Mouse (Mus musculus) neural tube, embryonic 15.5 days (tissue): Measurements from ENCODE around the gene Ttll6. TPM values are rescaled to one million over a fixed set of nuclear protein-coding genes. Genes with fewer than 3 reads are reported as not detected.

Experiments
- ATAC-seq: fragments of 200-750 bp; cut with Nextera tagmentation; 2 replicates; pipeline ENCODE4 v1.8.0; 2017; ENCODE audit warnings: mild to moderate bottlenecking, moderate TSS enrichment, moderate library complexity; ENCODE audit not compliant: low FRiP score
- H3K27ac ChIP-seq: fragments of 300-500 bp; sonication (generic); replicated peaks from 2 replicates; pipeline ENCODE4 v1.5.1; 2015; ENCODE audit warnings: mild to moderate bottlenecking, inconsistent platforms
- H3K27me3 ChIP-seq: fragments of 300-500 bp; sonication (generic); replicated peaks from 2 replicates; pipeline ENCODE4 v1.6.1; 2015; ENCODE audit warnings: inconsistent platforms
- H3K36me3 ChIP-seq: fragments of 300-500 bp; sonication (generic); 2 replicates; pipeline ENCODE4 v1.6.1; 2015; ENCODE audit warnings: inconsistent platforms
- H3K4me1 ChIP-seq: fragments of 300-500 bp; sonication (generic); 2 replicates; pipeline ENCODE4 v1.6.1; 2015; ENCODE audit warnings: inconsistent platforms
- H3K4me2 ChIP-seq: fragments of 300-500 bp; sonication (generic); 2 replicates; pipeline ENCODE4 v1.6.1; 2015; ENCODE audit warnings: inconsistent platforms, mild to moderate bottlenecking, moderate library complexity
- H3K4me3 ChIP-seq: fragments of 300-500 bp; sonication (generic); replicated peaks from 2 replicates; pipeline ENCODE4 v1.5.1; 2015; ENCODE audit warnings: mild to moderate bottlenecking, inconsistent platforms
- H3K9ac ChIP-seq: fragments of 300-500 bp; sonication (generic); replicated peaks from 2 replicates; pipeline ENCODE4 v1.6.1; 2015; ENCODE audit warnings: mild to moderate bottlenecking, inconsistent platforms
- H3K9me3 ChIP-seq: fragments of 300-500 bp; sonication (generic); replicated peaks from 2 replicates; pipeline ENCODE4 v1.6.1; 2016; ENCODE audit warnings: inconsistent platforms
- WGBS: fragments of 180-500 bp; shearing (Covaris S2); methylation state at CpG from one replicate; pipeline ENCODE4 v1.1.7; 2015; ENCODE audit warnings: mixed read lengths; 5-methylcytosine and 5-hydroxymethylcytosine counted together
- polyA plus RNA-seq: library from polyadenylated mRNA; unstranded; fragments of >200 nt; fragmentation: Nextera tagmentation; extraction: Ambion mirVana; gene quantifications from 2 replicates; pipeline ENCODE4 v1.2.1, GENCODE M21; 2015

The Ttll6 gene
- polyA plus RNA-seq, 1 experiment from 2014 or later: 0.23 TPM

GRCm38 (mm10) chr11:96181061-96181460, 47.5 kb downstream of the Ttll6 start:
- WGBS: 24% methylated on average over 4 of the region's 4 CpGs
- H3K9ac ChIP-seq: no peak overlapping the region
- H3K4me3 ChIP-seq: no peak overlapping the region
- H3K4me1 ChIP-seq: no peaks in the 10 kb centered on the region
- no peak for ATAC-seq
- H3K9me3 ChIP-seq: no peaks in the 10 kb centered on the region
- no peaks in the 10 kb centered on the region for H3K36me3 ChIP-seq
- H3K27me3 ChIP-seq: peaks cover 95% of the 10 kb centered on the region
- H3K27ac ChIP-seq: no peak overlapping the region
- no peak overlapping the region for H3K4me2 ChIP-seq

GRCm38 (mm10) chr11:96184233-96184632, 50.6 kb downstream of the Ttll6 start:
- no peaks in the 10 kb centered on the region for H3K4me1 ChIP-seq
- no peaks in the 10 kb centered on the region for H3K9me3 ChIP-seq
- H3K9ac ChIP-seq: no peak overlapping the region
- ATAC-seq: no peak
- no peaks in the 10 kb centered on the region for H3K36me3 ChIP-seq
- H3K4me3 ChIP-seq: no peak overlapping the region
- H3K4me2 ChIP-seq: no peak overlapping the region
- no peak overlapping the region for H3K27ac ChIP-seq
- peaks cover 98% of the 10 kb centered on the region for H3K27me3 ChIP-seq

- no peak overlapping the region for H3K4me2 ChIP-seq
- peaks cover 95% of the 10 kb centered on the region for H3K27me3 ChIP-seq
- no peak overlapping the region for H3K27ac ChIP-seq
- H3K9me3 ChIP-seq: no peaks in the 10 kb centered on the region
- 0 out of 2 replicates have a peak, but pooled peaks cover 2% of the 10 kb centered on the region for H3K4me1 ChIP-seq
- WGBS: 14% methylated on average over 4 of the region's 4 CpGs
- H3K4me3 ChIP-seq: no peak overlapping the region
- ATAC-seq: no peak
- no peaks in the 10 kb centered on the region for H3K36me3 ChIP-seq
- H3K9ac ChIP-seq: no peak overlapping the region
These were observed 53.7 kb downstream of the Ttll6 start for GRCm38 (mm10) chr11:96187321-96187720.

- Histone ChIP-seq H3K4me1 (peaks cover 11% of the 10 kb centered on the region), H3K27ac (no peak overlapping the region), H3K9ac (no peak overlapping the region), H3K9me3 (no peaks in the 10 kb centered on the region), H3K27me3 (peaks cover 96% of the 10 kb centered on the region), H3K4me3 (no peak overlapping the region), H3K36me3 (no peaks in the 10 kb centered on the region), H3K4me2 (no peak overlapping the region)
- WGBS: 1% methylated on average over 28 of the region's 28 CpGs
- ATAC-seq: no peak
These were observed 56.4 kb downstream of the Ttll6 start for GRCm38 (mm10) chr11:96189810-96190522.

- H3K9me3 ChIP-seq: no peaks in the 10 kb centered on the region
- WGBS: 10% methylated on average over 5 of the region's 5 CpGs
These were observed 57.5 kb downstream of the Ttll6 start for GRCm38 (mm10) chr11:96191132-96191531.

GRCm38 (mm10) chr11:96193521-96194400, 60.2 kb downstream of the Ttll6 start, which contains the start of gene Hoxb13:
Gene Hoxb13 (plus strand): TSS chr11:96194316.
- no peak within 1 kb of the TSS for H3K27ac ChIP-seq
- H3K4me1 ChIP-seq: peaks cover 11% of the 10 kb centered on the region
- peak within 1 kb of the TSS; percentile 44 for H3K4me2 ChIP-seq
- no peaks in the 10 kb centered on the region for H3K36me3 ChIP-seq
- peaks cover 96% of the 10 kb centered on the region for H3K27me3 ChIP-seq
- H3K9me3 ChIP-seq: no peaks in the 10 kb centered on the region
- under 1% methylated on average over 35 of the region's 35 CpGs for WGBS
- H3K9ac ChIP-seq: no peak within 1 kb of the TSS
- peak within 1 kb of the TSS; percentile 22; the same call in 1 of the 2 replicates for H3K4me3 ChIP-seq
- ATAC-seq: no peak

More at GRCm38 (mm10) chr11:96191132-96191531, 57.5 kb downstream of the Ttll6 start:
- H3K4me2 ChIP-seq: no peak overlapping the region
- H3K27ac ChIP-seq: no peak overlapping the region
- ATAC-seq: no peak
- no peaks in the 10 kb centered on the region for H3K36me3 ChIP-seq
- H3K4me3 ChIP-seq: no peak overlapping the region
- peaks cover 11% of the 10 kb centered on the region for H3K4me1 ChIP-seq
- H3K9ac ChIP-seq: no peak overlapping the region
- H3K27me3 ChIP-seq: peaks cover 96% of the 10 kb centered on the region

GRCm38 (mm10) chr11:96194401-96194710, 60.8 kb downstream of the Ttll6 start:
- no peak for ATAC-seq
- 1% methylated on average over 10 of the region's 10 CpGs for WGBS
- Histone ChIP-seq H3K4me2 (peak overlapping the region; percentile 44), H3K27ac (no peak overlapping the region), H3K9me3 (no peaks in the 10 kb centered on the region), H3K9ac (no peak overlapping the region), H3K36me3 (no peaks in the 10 kb centered on the region), H3K4me1 (peaks cover 11% of the 10 kb centered on the region), H3K27me3 (peaks cover 93% of the 10 kb centered on the region), H3K4me3 (peak overlapping the region; percentile 22; the same call in 1 of the 2 replicates)

GRCm38 (mm10) chr11:96194961-96195640, 61.5 kb downstream of the Ttll6 start:
- Histone ChIP-seq H3K9ac (no peak overlapping the region), H3K27me3 (peaks cover 96% of the 10 kb centered on the region), H3K4me2 (no peak overlapping the region; the same call in 1 of the 2 replicates), H3K27ac (no peak overlapping the region), H3K4me3 (no peak overlapping the region), H3K4me1 (peaks cover 9% of the 10 kb centered on the region), H3K36me3 (no peaks in the 10 kb centered on the region), H3K9me3 (no peaks in the 10 kb centered on the region)
- WGBS: 4% methylated on average over 11 of the region's 11 CpGs
- ATAC-seq: no peak

- under 1% methylated on average over 20 of the region's 20 CpGs for WGBS
- Histone ChIP-seq H3K4me3 (no peak overlapping the region), H3K36me3 (no peaks in the 10 kb centered on the region), H3K4me2 (no peak overlapping the region), H3K9me3 (no peaks in the 10 kb centered on the region), H3K27ac (no peak overlapping the region), H3K4me1 (peaks cover 9% of the 10 kb centered on the region), H3K27me3 (peaks cover 96% of the 10 kb centered on the region), H3K9ac (no peak overlapping the region)
- no peak for ATAC-seq
These were observed 62.2 kb downstream of the Ttll6 start for GRCm38 (mm10) chr11:96195769-96196280.

GRCm38 (mm10) chr11:96198642-96199041, 65.1 kb downstream of the Ttll6 start:
- no peak overlapping the region for H3K27ac ChIP-seq
- no peaks in the 10 kb centered on the region for H3K36me3 ChIP-seq
- no peak overlapping the region for H3K4me2 ChIP-seq
- peaks cover 9% of the 10 kb centered on the region for H3K4me1 ChIP-seq
- peaks cover 93% of the 10 kb centered on the region for H3K27me3 ChIP-seq
- no peaks in the 10 kb centered on the region for H3K9me3 ChIP-seq
- no peak overlapping the region for H3K9ac ChIP-seq
- WGBS: under 1% methylated on average over 11 of the region's 12 CpGs
- no peak overlapping the region for H3K4me3 ChIP-seq
- ATAC-seq: no peak
